Mouse (Mus musculus): Measurements from ENCODE around the gene Tsacc. TPM values are rescaled to one million over a fixed set of nuclear protein-coding genes. Genes with fewer than 3 reads are reported as not detected.

Tsacc gene
- 15.5 and 19.8 TPM in 2 replicates for polyA plus RNA-seq (2011; ENCODE audit: insufficient read depth, insufficient read length, low read depth, missing spikeins)

GRCm38 (mm10) chr3:88296561-88297318 is at the start of gene Tsacc, which contains the start of gene Cct3:
TSS of gene Tsacc (minus strand) at chr3:88296999.
TSS of gene Cct3 (plus strand) at chr3:88297116.
- Histone ChIP-seq H3K9ac (ENCODE audit: low read depth, poor library complexity, severe bottlenecking) (peak within 1 kb of the TSS; percentile 84), H3K36me3 (ENCODE audit: control insufficient read depth, insufficient read depth, low read length, poor library complexity, severe bottlenecking) (peaks cover 35% of the 10 kb centered on the region), H3K4me1 (ENCODE audit: control insufficient read depth, insufficient read depth, low read length) (no peaks in the 10 kb centered on the region), H3K9me3 (replicated peaks; ENCODE audit: control insufficient read depth, insufficient read depth, low read length, poor library complexity, severe bottlenecking) (no peaks in the 10 kb centered on the region), H3K27ac (ENCODE audit: insufficient read depth, low read length) (peak within 1 kb of the TSS; percentile 70), H3K27me3 (ENCODE audit: control insufficient read depth, insufficient read depth, low read length, poor library complexity, severe bottlenecking) (no peaks in the 10 kb centered on the region), H3K4me3 (ENCODE audit: low read depth, low read length) (peak within 1 kb of the TSS; percentile 94)
- TF ChIP-seq CTCF (IDR thresholded peaks at IDR 0.05; ENCODE audit: low read depth, low read length) (no peak), POLR2A (IDR thresholded peaks at IDR 0.05; ENCODE audit: insufficient read depth, low read length) (peak; percentile 71), EP300 (IDR thresholded peaks at IDR 0.05; ENCODE audit: insufficient read depth, low read depth, low read length) (0 out of 2 replicates have a peak, but pooled peaks have one; percentile 29)

- Histone ChIP-seq H3K4me1 (ENCODE audit: control insufficient read depth, insufficient read depth, low read length) (no peaks in the 10 kb centered on the region), H3K9ac (ENCODE audit: low read depth, poor library complexity, severe bottlenecking) (no peak overlapping the region), H3K9me3 (replicated peaks; ENCODE audit: control insufficient read depth, insufficient read depth, low read length, poor library complexity, severe bottlenecking) (no peaks in the 10 kb centered on the region), H3K27ac (ENCODE audit: insufficient read depth, low read length) (no peak overlapping the region), H3K36me3 (ENCODE audit: control insufficient read depth, insufficient read depth, low read length, poor library complexity, severe bottlenecking) (peaks cover 25% of the 10 kb centered on the region), H3K27me3 (ENCODE audit: control insufficient read depth, insufficient read depth, low read length, poor library complexity, severe bottlenecking) (no peaks in the 10 kb centered on the region), H3K4me3 (ENCODE audit: low read depth, low read length) (no peak overlapping the region)
- no peak for TF ChIP-seq EP300 (IDR thresholded peaks at IDR 0.05; ENCODE audit: insufficient read depth, low read depth, low read length)
- TF ChIP-seq CTCF (IDR thresholded peaks at IDR 0.05; ENCODE audit: low read depth, low read length) = no peak
- no peak for TF ChIP-seq POLR2A (IDR thresholded peaks at IDR 0.05; ENCODE audit: insufficient read depth, low read length)
Measured at GRCm38 (mm10) chr3:88339006-88339405, 42.2 kb upstream of the Tsacc start.

GRCm38 (mm10) chr3:88338316-88338715 is 41.5 kb upstream of the Tsacc start:
- Histone ChIP-seq H3K27ac (ENCODE audit: insufficient read depth, low read length) (no peak overlapping the region), H3K4me1 (ENCODE audit: control insufficient read depth, insufficient read depth, low read length) (no peaks in the 10 kb centered on the region), H3K9ac (ENCODE audit: low read depth, poor library complexity, severe bottlenecking) (no peak overlapping the region), H3K4me3 (ENCODE audit: low read depth, low read length) (no peak overlapping the region), H3K9me3 (replicated peaks; ENCODE audit: control insufficient read depth, insufficient read depth, low read length, poor library complexity, severe bottlenecking) (no peaks in the 10 kb centered on the region), H3K36me3 (ENCODE audit: control insufficient read depth, insufficient read depth, low read length, poor library complexity, severe bottlenecking) (peaks cover 18% of the 10 kb centered on the region), H3K27me3 (ENCODE audit: control insufficient read depth, insufficient read depth, low read length, poor library complexity, severe bottlenecking) (no peaks in the 10 kb centered on the region)
- TF ChIP-seq CTCF (IDR thresholded peaks at IDR 0.05; ENCODE audit: low read depth, low read length) (no peak), POLR2A (IDR thresholded peaks at IDR 0.05; ENCODE audit: insufficient read depth, low read length) (no peak), EP300 (IDR thresholded peaks at IDR 0.05; ENCODE audit: insufficient read depth, low read depth, low read length) (no peak)

GRCm38 (mm10) chr3:88337367-88338020 is 40.7 kb upstream of the Tsacc start:
- no peaks in the 10 kb centered on the region for H3K9me3 ChIP-seq (replicated peaks; ENCODE audit: control insufficient read depth, insufficient read depth, low read length, poor library complexity, severe bottlenecking)
- peak overlapping the region; percentile 46 for H3K4me3 ChIP-seq (ENCODE audit: low read depth, low read length)
- H3K4me1 ChIP-seq (ENCODE audit: control insufficient read depth, insufficient read depth, low read length) = no peaks in the 10 kb centered on the region
- peaks cover 10% of the 10 kb centered on the region for H3K36me3 ChIP-seq (ENCODE audit: control insufficient read depth, insufficient read depth, low read length, poor library complexity, severe bottlenecking)
- no peak for TF ChIP-seq POLR2A (IDR thresholded peaks at IDR 0.05; ENCODE audit: insufficient read depth, low read length)
- TF ChIP-seq EP300 (IDR thresholded peaks at IDR 0.05; ENCODE audit: insufficient read depth, low read depth, low read length) = no peak
- TF ChIP-seq CTCF (IDR thresholded peaks at IDR 0.05; ENCODE audit: low read depth, low read length) = no peak
- peak overlapping the region; percentile 87; the same call in 1 of the 2 replicates for H3K9ac ChIP-seq (ENCODE audit: low read depth, poor library complexity, severe bottlenecking)
- H3K27ac ChIP-seq (ENCODE audit: insufficient read depth, low read length) = peak overlapping the region; percentile 51
- no peaks in the 10 kb centered on the region for H3K27me3 ChIP-seq (ENCODE audit: control insufficient read depth, insufficient read depth, low read length, poor library complexity, severe bottlenecking)

- TF ChIP-seq EP300 (IDR thresholded peaks at IDR 0.05; ENCODE audit: insufficient read depth, low read depth, low read length) (peak; percentile 51; the same call in 1 of the 2 replicates), POLR2A (IDR thresholded peaks at IDR 0.05; ENCODE audit: insufficient read depth, low read length) (peak; percentile 94), CTCF (IDR thresholded peaks at IDR 0.05; ENCODE audit: low read depth, low read length) (no peak)
- H3K9ac ChIP-seq (ENCODE audit: low read depth, poor library complexity, severe bottlenecking) = peak within 1 kb of the TSS; percentile 87
- no peaks in the 10 kb centered on the region for H3K27me3 ChIP-seq (ENCODE audit: control insufficient read depth, insufficient read depth, low read length, poor library complexity, severe bottlenecking)
- peak within 1 kb of the TSS; percentile 83 for H3K27ac ChIP-seq (ENCODE audit: insufficient read depth, low read length)
- no peaks in the 10 kb centered on the region; the same call in none of the 2 replicates for H3K36me3 ChIP-seq (ENCODE audit: control insufficient read depth, insufficient read depth, low read length, poor library complexity, severe bottlenecking)
- peak within 1 kb of the TSS; percentile 92 for H3K4me3 ChIP-seq (ENCODE audit: low read depth, low read length)
- H3K4me1 ChIP-seq (ENCODE audit: control insufficient read depth, insufficient read depth, low read length) = no peaks in the 10 kb centered on the region
- no peaks in the 10 kb centered on the region for H3K9me3 ChIP-seq (replicated peaks; ENCODE audit: control insufficient read depth, insufficient read depth, low read length, poor library complexity, severe bottlenecking)
Measured at GRCm38 (mm10) chr3:88336058-88337013, 39.5 kb upstream of the Tsacc start, which contains the start of the genes Tmem79 and Smg5. TSS of gene Tmem79 (minus strand) at chr3:88336148. TSS of gene Smg5 (plus strand) at chr3:88336260.

All from ES-Bruce4 (cell line).